Mouse (Mus musculus) lung, adult 2 months (tissue): ENCODE results near the gene Ahsg. TPM values are rescaled to one million over a fixed set of nuclear protein-coding genes. Genes with fewer than 3 reads are reported as not detected.
"Not testable (repeated sequence)": the region's sequence is repeated elsewhere in the genome, so short reads cannot be mapped to it uniquely, and the experiment has no call there.

ENCODE experiments used
- DNase-seq: peaks from one replicate; pipeline ENCODE4 v3.0.0; 2022
- H3K4me1 ChIP-seq: fragments of 200-500 bp; 2 replicates; pipeline ENCODE4 v1.6.1; 2011; ENCODE audit warnings: low read length; ENCODE audit not compliant: control insufficient read depth, insufficient read depth
- H3K4me3 ChIP-seq: fragments of 200-500 bp; replicated peaks from 2 replicates; pipeline ENCODE3; 2011; ENCODE audit warnings: low read depth, mild to moderate bottlenecking, control low read depth, low read length; ENCODE audit errors: extremely low read depth
- CTCF ChIP-seq: fragments of 200-500 bp; IDR thresholded peaks from 2 replicates; pipeline ENCODE4 v1.5.1; 2011; ENCODE audit warnings: mild to moderate bottlenecking, low read length, control low read depth; ENCODE audit not compliant: insufficient read depth
- POLR2A ChIP-seq: fragments of 200-500 bp; IDR thresholded peaks from 2 replicates; pipeline ENCODE4 v1.6.1; 2011; ENCODE audit warnings: low read depth, mild to moderate bottlenecking, control low read depth, low read length, borderline replicate concordance; ENCODE audit errors: extremely low read depth
- WGBS: fragments of 180-500 bp; shearing (Covaris S2); methylation state at CpG from one replicate; pipeline ENCODE4 v1.1.7; 2018; 5-methylcytosine and 5-hydroxymethylcytosine counted together
- polyA plus RNA-seq: library from polyadenylated mRNA; depleted of rRNA; stranded (reverse); fragments of >200 nt; gene quantifications from 2 replicates; pipeline ENCODE4 v1.2.3, GENCODE M21; 2012; rRNA removed

Ahsg gene
- polyA plus RNA-seq, 1 experiment, result 5.8 TPM

GRCm38 (mm10) chr16:22938541-22938940, 47.5 kb downstream of the Ahsg start:
- Histone ChIP-seq H3K4me1 (no peaks in the 10 kb centered on the region), H3K4me3 (no peak overlapping the region)
- WGBS, result 55% methylated on average over 2 of the region's 2 CpGs
- DNase-seq, result no peak
- TF ChIP-seq POLR2A (no peak), CTCF (no peak)

DNA sequence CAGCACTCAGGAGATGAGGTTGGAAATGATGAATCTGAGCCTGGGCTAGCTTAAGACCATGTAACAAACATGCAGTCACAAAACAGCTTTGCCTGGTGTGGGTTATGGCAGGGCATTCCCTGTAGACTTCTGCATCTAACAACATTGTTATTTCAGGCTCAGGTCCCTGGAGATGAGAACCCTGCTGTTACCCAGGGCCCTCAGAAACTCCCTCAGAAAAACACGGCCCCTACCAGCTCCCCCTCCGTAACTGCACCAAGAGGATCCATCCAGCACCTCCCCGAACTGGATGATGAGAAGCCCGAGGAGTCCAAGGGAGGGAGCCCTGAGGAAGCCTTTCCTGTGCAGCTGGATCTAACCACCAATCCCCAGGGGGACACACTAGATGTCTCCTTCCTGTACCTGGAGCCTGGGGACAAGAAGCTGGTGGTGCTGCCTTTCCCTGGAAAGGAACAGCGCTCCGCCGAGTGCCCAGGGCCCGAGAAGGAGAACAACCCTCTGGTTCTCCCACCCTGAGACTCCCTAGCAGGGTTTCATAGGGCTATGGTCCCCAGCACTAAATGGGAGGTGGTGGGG, 48.1 kb downstream of the Ahsg start:
- no peak for DNase-seq
- H3K4me1 ChIP-seq, result no peaks in the 10 kb centered on the region
- TF ChIP-seq CTCF (no peak), POLR2A (no peak)
- H3K4me3 ChIP-seq, result no peak overlapping the region
- 75% methylated on average over 8 of the region's 8 CpGs for WGBS

- not testable (repeated sequence) for DNase-seq, H3K4me1 ChIP-seq
Measured at GRCm38 (mm10) chr16:22941825-22942476, 50.9 kb downstream of the Ahsg start.

GRCm38 (mm10) chr16:22947371-22947770, 56.3 kb downstream of the Ahsg start:
- 88% methylated on average over 2 of the region's 2 CpGs for WGBS
- Histone ChIP-seq H3K4me3 (no peak overlapping the region), H3K4me1 (no peaks in the 10 kb centered on the region)
- no peak for TF ChIP-seq CTCF
- no peak for TF ChIP-seq POLR2A
- DNase-seq, result no peak

More at GRCm38 (mm10) chr16:22941825-22942476, 50.9 kb downstream of the Ahsg start:
- not testable (repeated sequence) for H3K4me3 ChIP-seq

Other genes starting within 250 kb of the Ahsg start
- gene Dgkg, start 234.1 kb upstream of the Ahsg start, polyA plus RNA-seq, result 0.68 and 1.0 TPM in 2 replicates
- gene Crygs, start 79.7 kb upstream of the Ahsg start, polyA plus RNA-seq, result not detected in 2 replicates
- gene Tbccd1, start 33.6 kb upstream of the Ahsg start, polyA plus RNA-seq, result 8.3 and 12.5 TPM in 2 replicates
- gene Dnajb11, start 33.4 kb upstream of the Ahsg start, polyA plus RNA-seq, result 18.1 and 18.6 TPM in 2 replicates
- gene Fetub, start 27.1 kb downstream of the Ahsg start, polyA plus RNA-seq, result 4.1 and 20.9 TPM in 2 replicates
- 0.22 TPM in 1 of 2 replicates, not detected in the other for gene Hrg, start 59.8 kb downstream of the Ahsg start, polyA plus RNA-seq
- 0.51 TPM in 1 of 2 replicates, not detected in the other for gene Kng2, start 138.2 kb downstream of the Ahsg start, polyA plus RNA-seq
- 0.12 and 0.14 TPM in 2 replicates for gene Kng1, start 166.6 kb downstream of the Ahsg start, polyA plus RNA-seq
- gene Eif4a2, start 216.2 kb downstream of the Ahsg start, polyA plus RNA-seq, result 71.3 and 141 TPM in 2 replicates
- gene Rfc4, start 236.5 kb downstream of the Ahsg start, polyA plus RNA-seq, result 0.15 and 0.57 TPM in 2 replicates